Mouse (Mus musculus) lung, postnatal 0 days (tissue): ENCODE measurements at regions not wholly inside any gene's neighbourhood (a gene's known extent, or its start where the extent isn't known, plus 50 kb on each side); places are given as distances from the start of the nearest gene placed in this dataset.

Experiments
- CTCF ChIP-seq: IDR thresholded peaks from 2 replicates; pipeline ENCODE4 v1.5.1; 2016; ENCODE audit warnings: antibody characterized with exemption, mild to moderate bottlenecking
- EP300 ChIP-seq: IDR thresholded peaks from 2 replicates; pipeline ENCODE4 v1.6.1; 2016; ENCODE audit warnings: antibody characterized with exemption, mild to moderate bottlenecking, control low read depth

DNA sequence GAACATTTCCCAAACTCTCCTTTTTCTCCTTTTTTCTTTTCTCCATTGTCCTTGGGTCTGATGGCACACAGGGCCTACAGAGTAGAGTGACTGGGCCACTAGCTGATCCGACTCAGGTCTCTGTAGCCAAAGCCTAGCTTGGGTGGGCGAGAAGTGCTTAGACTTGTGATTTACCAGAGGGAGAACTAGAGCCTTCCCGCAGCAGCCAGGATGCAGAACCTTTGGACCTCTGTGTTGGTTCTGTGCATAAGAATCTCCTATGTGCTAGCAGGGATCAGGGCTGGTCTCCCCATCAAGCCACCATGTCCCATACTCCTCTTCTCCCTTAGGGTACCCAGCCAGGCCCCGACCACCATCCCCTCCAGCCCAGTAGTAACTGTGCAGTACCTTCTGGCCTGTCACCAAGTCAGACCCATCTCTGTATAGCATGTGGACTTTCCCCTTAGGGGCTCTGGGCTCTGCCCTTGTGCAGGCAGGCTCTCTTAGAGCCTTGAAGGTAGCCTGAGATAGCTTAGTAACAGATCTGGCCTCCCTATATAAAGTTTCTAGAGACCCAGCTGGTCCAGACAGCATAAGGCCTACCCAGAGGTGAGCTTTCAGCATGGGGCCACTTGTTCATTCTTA lies 94.6 kb downstream of the 1700001O22Rik start:
- no peak for TF ChIP-seq CTCF
- no peak for TF ChIP-seq EP300
